Mouse (Mus musculus) thymus, adult 2 months (tissue): ENCODE measurements around the gene Sema4a.

ENCODE experiments used
- CTCF ChIP-seq: fragments of 200-500 bp; IDR thresholded peaks from 2 replicates; pipeline ENCODE4 v1.5.1; 2012; ENCODE audit warnings: mild to moderate bottlenecking, control low read depth, low read length, moderate library complexity, borderline replicate concordance; ENCODE audit not compliant: control insufficient read depth, poor library complexity, insufficient read depth; ENCODE audit errors: extremely low read depth
- POLR2A ChIP-seq: fragments of 200-500 bp; IDR thresholded peaks from 2 replicates; pipeline ENCODE4 v1.6.1; 2012; ENCODE audit warnings: mild to moderate bottlenecking, low read length, control low read depth, moderate library complexity; ENCODE audit not compliant: control insufficient read depth, poor library complexity, insufficient read depth; ENCODE audit errors: extremely low read depth

GRCm38 (mm10) chr3:88473571-88473970, 12.6 kb upstream of the Sema4a start:
- TF ChIP-seq CTCF = no peak
- TF ChIP-seq POLR2A = no peak
